Mouse (Mus musculus): ENCODE data around the gene Acod1. TPM values are rescaled to one million over a fixed set of nuclear protein-coding genes. Genes with fewer than 3 reads are reported as not detected.
A peak's percentile ranks its signal among the peaks of the same experiment; 100 is the strongest.

Gene Acod1
- polyA plus RNA-seq, 1 experiment = not detected

DNA sequence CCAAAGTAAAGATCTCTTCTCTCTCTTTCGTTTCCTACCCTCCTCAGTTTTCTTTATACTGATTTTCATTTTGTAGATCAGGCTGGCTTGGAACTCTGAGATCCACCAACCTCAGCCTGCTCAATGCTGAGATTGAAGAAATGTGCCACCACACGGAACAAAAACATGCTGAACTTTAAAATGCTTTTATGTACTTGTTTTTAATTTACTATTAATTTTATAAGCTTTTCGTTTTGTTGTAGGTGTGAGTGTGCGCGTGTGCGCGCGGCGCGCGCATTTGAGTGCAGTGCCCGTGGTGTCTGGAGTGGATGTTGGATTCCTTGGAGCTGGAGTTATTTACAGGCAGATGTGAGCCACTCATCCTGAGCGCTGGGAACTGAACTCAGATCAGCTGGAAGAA, 53.5 kb downstream of the Acod1 start:
- peaks cover 22% of the 10 kb centered on the region; the same call in 1 of the 2 replicates for H3K4me1 ChIP-seq (ENCODE audit: control insufficient read depth, insufficient read depth, low read length)
- 76% methylated on average over 13 of the region's 13 CpGs for WGBS
- no peaks in the 10 kb centered on the region for H3K27me3 ChIP-seq (replicated peaks; ENCODE audit: control insufficient read depth, insufficient read depth, low read length)
- TF ChIP-seq CTCF (conservative IDR thresholded peaks at IDR 0.05; ENCODE audit: insufficient read depth, insufficient read length, low read depth, low read length) = no peak
- TF ChIP-seq POLR2A (IDR thresholded peaks at IDR 0.05; ENCODE audit: low read depth, low read length) = no peak
- H3K36me3 ChIP-seq (ENCODE audit: control insufficient read depth, insufficient read depth, low read length) = no peaks in the 10 kb centered on the region
- no peak for DNase-seq
- no peak overlapping the region for H3K4me3 ChIP-seq (ENCODE audit: insufficient read depth, low read depth, low read length)
- H3K27ac ChIP-seq (ENCODE audit: insufficient read depth, low read depth, low read length) = no peak overlapping the region; the same call in 1 of the 2 replicates

DNA sequence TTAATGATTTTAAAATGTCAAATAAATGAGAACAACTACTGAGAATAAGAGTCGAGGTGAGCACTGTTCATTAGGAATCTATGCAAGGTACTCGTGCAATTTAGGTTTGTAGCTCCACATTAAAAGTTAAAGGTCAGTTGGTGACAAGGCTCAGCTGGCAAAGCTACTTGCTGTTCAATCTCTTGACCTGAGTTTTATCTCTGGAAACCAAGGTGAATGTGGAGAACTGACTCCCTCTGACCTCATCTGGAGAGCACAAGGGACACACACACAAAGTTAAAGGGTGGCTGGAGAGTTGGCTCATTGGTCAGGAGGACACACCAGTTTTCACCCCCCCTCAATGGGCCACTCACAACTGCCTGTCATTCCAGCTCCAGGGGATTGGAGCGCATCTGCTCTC, 54.4 kb downstream of the Acod1 start:
- WGBS = 45% methylated on average over 3 of the region's 3 CpGs
- peak overlapping the region; percentile 46; the same call in 1 of the 2 replicates for H3K27ac ChIP-seq (ENCODE audit: insufficient read depth, low read depth, low read length)
- H3K4me3 ChIP-seq (ENCODE audit: insufficient read depth, low read depth, low read length) = no peak overlapping the region
- no peak for DNase-seq
- H3K27me3 ChIP-seq (replicated peaks; ENCODE audit: control insufficient read depth, insufficient read depth, low read length) = no peaks in the 10 kb centered on the region
- TF ChIP-seq POLR2A (IDR thresholded peaks at IDR 0.05; ENCODE audit: low read depth, low read length) = no peak
- no peak for TF ChIP-seq CTCF (conservative IDR thresholded peaks at IDR 0.05; ENCODE audit: insufficient read depth, insufficient read length, low read depth, low read length)
- H3K36me3 ChIP-seq (ENCODE audit: control insufficient read depth, insufficient read depth, low read length) = no peaks in the 10 kb centered on the region
- peaks cover 22% of the 10 kb centered on the region; the same call in 1 of the 2 replicates for H3K4me1 ChIP-seq (ENCODE audit: control insufficient read depth, insufficient read depth, low read length)

DNA sequence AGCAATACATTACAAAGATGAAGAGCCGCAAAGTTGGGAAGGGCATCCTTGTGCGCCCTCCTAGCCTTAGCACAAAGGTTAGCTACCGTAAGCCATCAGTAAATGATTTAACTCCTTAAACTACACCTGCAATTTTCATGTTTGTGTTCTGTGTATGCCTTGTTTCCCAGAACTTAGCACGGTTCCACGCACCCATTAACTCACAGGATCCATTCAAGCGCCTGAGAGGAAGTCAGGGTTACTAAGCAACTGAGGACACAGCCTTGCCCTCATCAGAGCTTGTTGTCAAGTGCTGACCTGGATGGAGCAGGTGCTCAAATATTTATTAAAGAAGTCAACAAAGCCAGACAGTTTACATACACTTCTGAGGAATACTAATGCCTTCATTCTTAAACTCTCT, 55.5 kb downstream of the Acod1 start:
- no peaks in the 10 kb centered on the region for H3K27me3 ChIP-seq (replicated peaks; ENCODE audit: control insufficient read depth, insufficient read depth, low read length)
- H3K4me1 ChIP-seq (ENCODE audit: control insufficient read depth, insufficient read depth, low read length) = peaks cover 18% of the 10 kb centered on the region; the same call in 1 of the 2 replicates
- WGBS = 39% methylated on average over 6 of the region's 6 CpGs
- no peak for TF ChIP-seq POLR2A (IDR thresholded peaks at IDR 0.05; ENCODE audit: low read depth, low read length)
- no peak for TF ChIP-seq CTCF (conservative IDR thresholded peaks at IDR 0.05; ENCODE audit: insufficient read depth, insufficient read length, low read depth, low read length)
- H3K4me3 ChIP-seq (ENCODE audit: insufficient read depth, low read depth, low read length) = no peak overlapping the region
- H3K36me3 ChIP-seq (ENCODE audit: control insufficient read depth, insufficient read depth, low read length) = no peaks in the 10 kb centered on the region
- DNase-seq = peak; percentile 93
- H3K27ac ChIP-seq (ENCODE audit: insufficient read depth, low read depth, low read length) = no peak overlapping the region; the same call in 1 of the 2 replicates

DNA sequence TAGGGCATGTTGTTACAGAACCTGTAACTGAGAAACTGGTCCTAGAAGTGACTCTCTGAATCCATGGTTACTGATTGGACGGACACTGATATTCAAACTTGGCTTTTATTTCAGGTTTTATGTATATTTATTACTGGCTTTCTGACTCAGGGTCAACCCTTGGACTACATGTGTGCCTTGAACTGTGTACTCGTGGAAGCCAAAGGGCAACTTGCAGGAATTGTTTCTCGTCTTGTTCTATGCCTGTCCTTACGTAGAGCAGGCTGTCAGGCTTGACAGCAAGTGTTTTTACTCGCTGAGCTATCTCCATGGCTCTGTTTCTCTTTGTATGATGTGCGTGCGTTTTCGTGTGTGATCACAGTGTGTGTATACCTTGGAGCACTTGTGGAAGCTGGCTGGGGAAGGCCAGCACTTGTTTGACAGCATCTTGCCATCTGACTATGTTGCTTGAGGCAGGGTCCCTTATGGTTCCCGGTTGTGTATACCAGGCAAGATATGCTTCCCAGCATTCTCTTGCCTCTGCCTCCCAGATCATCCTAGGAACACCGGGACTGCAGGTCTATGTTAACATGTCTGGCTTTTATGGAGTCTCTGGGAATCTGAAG, 56.1 kb downstream of the Acod1 start:
- 57% methylated on average over 10 of the region's 10 CpGs for WGBS
- H3K27ac ChIP-seq (ENCODE audit: insufficient read depth, low read depth, low read length) = peak overlapping the region; percentile 88
- H3K4me1 ChIP-seq (ENCODE audit: control insufficient read depth, insufficient read depth, low read length) = peaks cover 18% of the 10 kb centered on the region; the same call in 1 of the 2 replicates
- TF ChIP-seq CTCF (conservative IDR thresholded peaks at IDR 0.05; ENCODE audit: insufficient read depth, insufficient read length, low read depth, low read length) = no peak
- no peak for TF ChIP-seq POLR2A (IDR thresholded peaks at IDR 0.05; ENCODE audit: low read depth, low read length)
- no peaks in the 10 kb centered on the region for H3K36me3 ChIP-seq (ENCODE audit: control insufficient read depth, insufficient read depth, low read length)
- no peak overlapping the region for H3K4me3 ChIP-seq (ENCODE audit: insufficient read depth, low read depth, low read length)
- H3K27me3 ChIP-seq (replicated peaks; ENCODE audit: control insufficient read depth, insufficient read depth, low read length) = no peaks in the 10 kb centered on the region
- peak; percentile 77 for DNase-seq

Other genes with a start within 250 kb of the Acod1 start
- 16.7 and 17.8 TPM in 2 replicates for gene Kctd12, start 64.3 kb upstream of the Acod1 start, polyA plus RNA-seq (2012; rRNA removed)
- 24.9 and 26.5 TPM in 2 replicates for gene Cln5, start 23.2 kb downstream of the Acod1 start, polyA plus RNA-seq (2012; rRNA removed)
- 83.0 and 90.5 TPM in 2 replicates for gene Fbxl3, start 52.6 kb downstream of the Acod1 start, polyA plus RNA-seq (2012; rRNA removed)

Measured in kidney, adult 2 months (tissue).